Mouse (Mus musculus): Measurements from ENCODE around the gene Gal3st2b.
"Not testable (repeated sequence)": the region's sequence is repeated elsewhere in the genome, so short reads cannot be mapped to it uniquely, and the experiment has no call there.

GRCm38 (mm10) chr1:93911877-93912276, 6.2 kb upstream of the Gal3st2b start:
- not testable (repeated sequence) for TF ChIP-seq GATA1 (IDR thresholded peaks at IDR 0.05; ENCODE audit: borderline replicate concordance, low read length); FLI1 (IDR thresholded peaks at IDR 0.05; ENCODE audit: low read length)
